Mouse (Mus musculus): ENCODE measurements at regions not wholly inside any gene's neighbourhood (a gene's known extent, or its start where the extent isn't known, plus 50 kb on each side); places are given as distances from the start of the nearest gene placed in this dataset.

- no peak for TF ChIP-seq CTCF (IDR thresholded peaks at IDR 0.05; ENCODE audit: borderline replicate concordance, insufficient read depth, low read depth, low read length)
- TF ChIP-seq POLR2A (IDR thresholded peaks at IDR 0.05; ENCODE audit: borderline replicate concordance, insufficient read depth, low read length): no peak
These were observed 151.3 kb upstream of the Tle1 start for GRCm38 (mm10) chr4:72351985-72352384.
